Comparison of ENCODE assay signal across 17 mouse cellular contexts in the genomic region with DNA sequence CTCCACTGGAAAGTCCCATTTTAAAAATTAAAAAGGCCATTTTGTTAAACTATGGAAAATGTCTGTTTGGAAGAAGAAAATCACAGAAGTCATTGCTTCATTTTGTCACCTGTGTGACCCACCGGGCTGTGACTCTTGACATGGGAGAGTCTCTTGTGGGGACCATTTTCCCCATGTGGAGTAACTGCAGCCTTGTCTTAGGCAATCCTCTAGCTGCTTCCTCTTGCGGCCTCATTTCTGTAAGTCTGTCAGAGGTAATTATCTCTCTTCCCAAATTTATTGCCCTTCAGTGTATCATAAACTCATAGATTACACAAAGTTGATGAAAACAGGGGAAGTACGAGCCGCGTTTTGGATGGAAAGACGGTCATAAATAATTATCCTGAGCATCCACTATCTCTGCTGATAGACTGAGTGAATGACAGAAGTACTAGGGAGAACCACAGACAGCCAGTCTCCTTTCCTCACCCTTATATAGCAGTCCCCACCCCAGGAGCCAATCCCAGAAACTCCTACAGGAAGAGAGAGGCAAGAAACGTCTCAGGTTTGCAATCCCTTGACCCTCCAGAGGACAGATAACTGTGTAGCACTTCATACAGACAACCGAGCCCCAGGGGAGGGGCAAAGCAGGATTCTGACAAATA. TPM values are rescaled to one million over a fixed set of nuclear protein-coding genes. Genes with fewer than 3 reads are reported as not detected.
DNase-seq lines count a peak whose midpoint lies in the region; ATAC-seq and TF ChIP-seq lines count a peak whose summit lies in the region.
"Had no signal": no experiment of that assay in that cellular context is flagged by ENCODE, and none has a peak within 500 bp of the region (broad histone marks: within the 10 kb centered on the region; RNA-seq: fewer than 3 reads in every experiment).

No protein-coding gene starts in this region.

- H3K27me3 ChIP-seq in heart, embryonic 11.5 days (ENCODE audit: control insufficient read depth, insufficient read depth, low read length) = no peaks in the 10 kb centered on the region
- no peaks in the 10 kb centered on the region for H3K27me3 ChIP-seq in lung, postnatal 0 days (replicated peaks; ENCODE audit: insufficient read depth, low read length)
- H3K27me3 ChIP-seq in intestine, embryonic 15.5 days (replicated peaks) = no peaks in the 10 kb centered on the region
- H3K27me3 ChIP-seq: hindbrain, embryonic 13.5 days; midbrain, embryonic 12.5 days had no signal

- H3K36me3 ChIP-seq in heart, embryonic 11.5 days (ENCODE audit: control insufficient read depth, insufficient read depth, low read length) = no peaks in the 10 kb centered on the region
- H3K36me3 ChIP-seq in lung, postnatal 0 days (ENCODE audit: insufficient read depth, low read length) = no peaks in the 10 kb centered on the region
- no peaks in the 10 kb centered on the region for H3K36me3 ChIP-seq in intestine, embryonic 15.5 days
- H3K36me3 ChIP-seq: hindbrain, embryonic 13.5 days; midbrain, embryonic 12.5 days had no signal

- intact Hi-C loops in heart, postnatal 25 days (cut with DNase I) = no loop called here

- H3K9ac ChIP-seq in heart, embryonic 11.5 days (ENCODE audit: low read depth, low read length) = no peak overlapping the region
- no peak overlapping the region for H3K9ac ChIP-seq in lung, postnatal 0 days (replicated peaks; ENCODE audit: low read depth)
- no peak overlapping the region for H3K9ac ChIP-seq in intestine, embryonic 15.5 days
- H3K9ac ChIP-seq: hindbrain, embryonic 13.5 days; midbrain, embryonic 12.5 days had no signal

- H3K4me1 ChIP-seq in heart, embryonic 11.5 days (ENCODE audit: control insufficient read depth, insufficient read depth, low read length) = peaks cover 33% of the 10 kb centered on the region
- H3K4me1 ChIP-seq in lung, postnatal 0 days (ENCODE audit: insufficient read depth, low read depth, low read length) = peaks cover 19% of the 10 kb centered on the region; the same call in 1 of the 2 replicates
- H3K4me1 ChIP-seq in intestine, embryonic 15.5 days (replicated peaks) = peaks cover 32% of the 10 kb centered on the region

- H3K4me3 ChIP-seq in heart, embryonic 11.5 days (ENCODE audit: low read depth, low read length) = no peak overlapping the region
- H3K4me3 ChIP-seq in lung, postnatal 0 days (ENCODE audit: low read depth, low read length) = no peak overlapping the region
- H3K4me3 ChIP-seq in intestine, embryonic 15.5 days (replicated peaks) = no peak overlapping the region
- H3K4me3 ChIP-seq: forebrain, embryonic 10.5 days; hindbrain, embryonic 13.5 days; midbrain, embryonic 12.5 days had no signal

- TF ChIP-seq EP300 in lung, postnatal 0 days (IDR thresholded peaks at IDR 0.05) = no peak

- no peak for ATAC-seq in heart, embryonic 11.5 days (replicated peaks; ENCODE audit: insufficient number of reproducible peaks, low FRiP score, low TSS enrichment)
- ATAC-seq in lung, postnatal 0 days = no peak
- ATAC-seq in intestine, embryonic 15.5 days = peak; percentile 63
- ATAC-seq in erythroid progenitor cell, adult 5-6 weeks (replicated peaks; ENCODE audit: low FRiP score, poor library complexity, severe bottlenecking) = no peak

- peak overlapping the region; percentile 9; the same call in 1 of the 2 replicates for H3K4me2 ChIP-seq in heart, embryonic 11.5 days
- no peak overlapping the region for H3K4me2 ChIP-seq in lung, postnatal 0 days (replicated peaks; ENCODE audit: low read depth, low read length)
- H3K4me2 ChIP-seq in intestine, embryonic 15.5 days (replicated peaks) = no peak overlapping the region
- H3K4me2 ChIP-seq: hindbrain, embryonic 13.5 days; liver, embryonic 11.5 days; midbrain, embryonic 12.5 days had no signal

- 35% methylated on average over 8 of the region's 8 CpGs for WGBS in heart, embryonic 11.5 days (ENCODE audit: insufficient replicate concordance)
- WGBS in lung, postnatal 0 days = 52% methylated on average over 8 of the region's 8 CpGs
- 32% methylated on average over 8 of the region's 8 CpGs for WGBS in intestine, embryonic 15.5 days

- no peak overlapping the region for H3K27ac ChIP-seq in heart, embryonic 11.5 days (ENCODE audit: low read depth, low read length)
- peak overlapping the region; percentile 1; the same call in 1 of the 2 replicates for H3K27ac ChIP-seq in lung, postnatal 0 days (ENCODE audit: low read length)
- no peak overlapping the region; the same call in 1 of the 2 replicates for H3K27ac ChIP-seq in intestine, embryonic 15.5 days
- H3K27ac ChIP-seq: forebrain, embryonic 10.5 days had no signal

- H3K9me3 ChIP-seq in heart, embryonic 11.5 days (replicated peaks; ENCODE audit: control insufficient read depth, low read length) = no peaks in the 10 kb centered on the region
- H3K9me3 ChIP-seq in lung, postnatal 0 days (ENCODE audit: low read length) = no peaks in the 10 kb centered on the region
- H3K9me3 ChIP-seq in intestine, embryonic 15.5 days = no peaks in the 10 kb centered on the region
- H3K9me3 ChIP-seq: forebrain, embryonic 10.5 days; hindbrain, embryonic 13.5 days; midbrain, embryonic 12.5 days had no signal

- DNase-seq in heart, postnatal 25 days (ENCODE audit: low spot score) = no peak
- peak; percentile 19 for DNase-seq in lung, postnatal 0 days (ENCODE audit: low spot score)
- DNase-seq in lung, adult 18-20 months = no peak
- no peak for DNase-seq in spleen, postnatal 4 days (ENCODE audit: low spot score in 2 of 2)
- DNase-seq: cerebellum, adult 9-11 months; gastrocnemius, postnatal 25 days; kidney, adult 11 months; left cerebral cortex, postnatal 4 days; right cerebral cortex, postnatal 14 days; thymus, postnatal 36 days had no signal

- TF ChIP-seq CTCF in lung, postnatal 0 days (IDR thresholded peaks at IDR 0.05) = no peak

RNA-seq across cellular contexts. Expression of a gene that starts 14.5 kb away (rescaled TPM):
- polyA plus RNA-seq in heart, embryonic 11.5 days (2014; fragmentation: Nextera tagmentation; extraction: Ambion mirVana) = 2.1 and 2.6 TPM in 2 replicates
- total RNA-seq in heart, postnatal 25 days (2021) = 1 to 10 TPM; 2.5 to 4.4 TPM
- polyA plus RNA-seq in lung, postnatal 0 days (2015; fragmentation: Nextera tagmentation; extraction: Ambion mirVana) = 5.6 and 7.2 TPM in 2 replicates
- 4.1 and 4.9 TPM in 2 replicates for polyA plus RNA-seq in intestine, embryonic 15.5 days (2015; fragmentation: Nextera tagmentation; extraction: Ambion mirVana)
- total RNA-seq in erythroid progenitor cell, adult 5-6 weeks (2015; ENCODE audit: low replicate concordance) = 0.84 and 2.2 TPM in 2 replicates
- total RNA-seq in erythroid progenitor cell, adult 5-6 weeks (2017; ENCODE audit: low replicate concordance) = 0.15 and 1.0 TPM in 2 replicates
